Mouse (Mus musculus) urinary bladder, postnatal 14 days (tissue): ENCODE data around the gene Tmem116.

Source experiments
- DNase-seq: peaks from one replicate; pipeline ENCODE4 v3.0.0; 2021; ENCODE audit warnings: low spot score

Tmem116 gene

DNA sequence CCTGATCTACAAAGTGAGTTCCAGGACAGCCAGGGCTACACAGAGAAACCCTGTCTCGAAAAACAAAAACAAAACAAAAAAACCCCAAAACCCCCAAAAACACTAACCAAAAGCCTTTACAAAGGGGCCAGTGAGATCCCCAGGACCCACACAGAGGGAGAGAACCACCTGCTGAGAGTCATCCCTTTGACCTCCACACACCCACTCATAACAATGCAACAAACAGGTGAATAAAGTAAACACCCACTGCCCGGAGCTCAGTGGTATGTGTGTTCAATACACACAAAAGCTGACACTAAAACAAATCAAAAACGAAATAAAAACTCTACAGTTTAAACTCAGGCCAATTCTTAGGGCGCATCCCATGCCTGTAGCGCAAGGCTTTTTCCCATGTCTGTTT lies 88.4 kb downstream of the Tmem116 start:
- no peak for DNase-seq

DNA sequence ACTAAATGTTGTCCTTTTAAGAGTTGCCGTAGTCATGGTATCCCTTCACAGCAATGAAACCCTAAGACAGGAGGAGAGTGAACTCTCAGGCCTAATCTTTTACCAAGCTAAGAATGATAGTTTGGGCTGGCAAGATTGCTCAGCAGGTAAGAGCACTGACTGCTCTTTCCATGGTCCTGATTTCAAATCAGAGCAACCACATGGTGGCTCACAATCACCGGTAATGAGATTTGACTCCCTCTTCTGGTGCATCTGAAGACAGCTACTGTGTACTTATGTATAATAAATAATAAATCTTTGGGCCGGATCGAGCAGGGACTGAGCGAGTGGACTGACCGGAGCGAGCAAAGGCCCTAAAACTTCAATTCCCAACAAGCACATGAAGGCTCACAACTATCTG lies 89.5 kb downstream of the Tmem116 start:
- DNase-seq, result no peak

DNA sequence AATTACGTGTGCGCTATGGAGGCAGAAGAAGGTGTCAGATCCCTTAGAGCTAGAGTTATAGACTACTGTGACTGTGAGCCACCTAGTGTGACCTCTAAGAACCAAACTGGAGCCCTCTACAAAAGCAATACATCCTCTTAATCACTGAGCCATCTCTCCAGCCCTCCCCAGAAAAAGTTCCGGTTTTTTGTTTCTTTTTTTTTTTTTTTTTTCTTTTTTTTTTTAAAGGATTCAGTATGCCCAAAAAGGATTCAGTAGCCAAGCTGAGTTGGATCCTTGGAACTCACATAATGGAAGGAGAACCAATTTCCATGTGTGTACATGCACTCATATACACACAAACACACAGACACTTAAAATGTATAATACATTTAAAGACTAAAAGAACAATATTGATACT lies 91.7 kb downstream of the Tmem116 start:
- no peak for DNase-seq

DNA sequence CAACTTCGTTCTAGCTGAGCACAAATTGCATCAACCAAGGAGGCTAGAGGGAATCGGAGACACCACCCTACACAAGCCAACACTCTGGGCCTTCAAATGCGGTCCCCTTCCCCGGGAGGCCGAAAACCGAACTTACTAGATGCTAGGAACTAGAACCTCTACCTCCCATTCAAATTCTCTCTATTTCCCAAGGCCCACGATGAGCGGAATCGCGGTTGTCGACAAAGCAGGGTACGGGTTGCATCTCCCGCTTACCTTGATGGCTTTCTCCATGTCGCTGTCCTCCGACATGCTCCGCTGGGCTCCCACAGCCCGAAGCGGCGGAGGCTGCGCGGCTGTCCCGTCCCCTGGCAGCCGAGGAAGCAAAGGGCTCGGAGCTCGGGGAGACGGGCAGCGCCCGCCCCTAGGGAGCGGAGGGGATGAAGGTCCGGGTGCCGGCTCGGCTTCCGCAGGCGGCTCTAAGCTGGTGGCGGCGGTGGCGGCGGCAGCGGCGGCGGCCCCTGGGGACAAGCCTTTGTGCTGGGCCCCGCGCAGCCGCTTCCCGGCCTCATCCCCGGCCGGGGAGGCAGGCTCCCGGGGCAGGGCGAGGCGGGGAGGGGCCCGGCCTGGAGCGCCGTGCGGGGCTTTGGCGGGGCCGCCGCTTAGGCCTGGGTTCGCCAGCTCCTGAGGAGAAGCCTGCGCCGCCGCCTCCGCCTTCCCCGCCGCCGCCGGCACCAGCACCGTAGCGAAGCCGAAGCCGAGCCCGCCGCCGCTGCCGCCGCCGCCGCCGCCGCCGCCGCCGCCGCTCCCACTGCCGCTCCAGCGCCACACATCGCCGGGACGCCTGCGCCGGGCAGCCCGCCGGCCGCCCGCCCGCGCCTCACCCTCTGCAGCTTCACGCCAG lies 93.5 kb downstream of the Tmem116 start, which contains the start of the genes Adam1a and Gm42878:
Gene Adam1a (minus strand): TSS at position 573 of the 883 bp plus-strand sequence.
Gene Gm42878 (minus strand): TSS at position 573 of the 883 bp plus-strand sequence.
- peak; percentile 35 for DNase-seq

DNA sequence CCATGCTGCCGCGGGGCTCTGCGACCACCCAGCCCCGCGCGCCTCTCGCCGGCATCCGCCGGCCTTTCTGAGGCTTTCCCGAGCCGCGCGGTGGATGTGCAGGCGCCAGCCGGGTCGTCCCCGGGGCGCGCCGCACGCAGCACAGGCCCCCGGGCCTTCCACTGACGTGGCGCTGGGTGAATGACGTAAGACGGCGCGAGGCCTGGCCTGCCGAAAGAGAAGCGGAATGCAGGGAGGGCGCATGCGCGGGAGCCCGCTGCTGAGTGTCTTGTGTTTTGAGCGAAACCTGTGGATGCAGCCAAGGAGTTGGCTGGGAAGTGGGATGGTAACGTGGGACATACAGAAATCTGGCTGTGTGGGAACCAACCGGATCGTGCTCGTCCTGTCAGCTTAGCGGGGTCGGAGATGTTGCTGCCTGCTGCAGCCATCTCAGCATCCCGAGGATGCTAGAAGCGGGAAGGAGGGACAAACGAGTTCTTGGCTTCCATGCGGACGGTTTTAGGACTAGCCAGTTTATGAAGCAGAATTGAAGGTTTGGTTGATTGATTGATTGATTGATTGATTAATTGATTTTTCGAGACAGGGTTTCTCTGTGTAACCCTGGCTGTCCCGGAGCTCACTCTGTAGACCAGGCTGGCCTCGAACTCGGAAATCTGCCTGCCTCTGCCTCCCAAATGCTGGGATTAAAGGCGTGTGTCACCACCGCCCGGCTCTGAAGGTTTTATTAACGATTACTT lies 94.3 kb downstream of the Tmem116 start, which contains the start of gene Mapkapk5:
Gene Mapkapk5 (minus strand): TSS at position 113 of the 737 bp plus-strand sequence.
- DNase-seq, result peak; percentile 97

DNA sequence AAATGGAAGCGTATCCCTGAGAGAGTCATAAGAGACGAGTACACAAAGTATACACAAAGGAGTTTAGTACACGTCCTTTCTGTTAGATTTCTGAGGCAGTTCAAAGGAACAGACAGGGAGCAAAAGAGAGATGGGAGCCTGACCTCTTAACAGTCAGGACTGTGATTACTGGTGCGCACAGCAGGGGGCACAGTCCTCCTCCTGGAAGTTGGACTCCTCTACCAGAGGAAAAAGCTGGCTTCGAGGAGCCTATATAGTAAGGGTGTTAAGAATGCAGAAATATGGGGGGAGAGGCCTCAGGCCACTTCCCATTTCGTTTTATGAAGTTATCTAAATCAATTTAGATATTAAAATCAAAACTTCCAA lies 94.8 kb downstream of the Tmem116 start:
- peak; percentile 60 for DNase-seq

DNA sequence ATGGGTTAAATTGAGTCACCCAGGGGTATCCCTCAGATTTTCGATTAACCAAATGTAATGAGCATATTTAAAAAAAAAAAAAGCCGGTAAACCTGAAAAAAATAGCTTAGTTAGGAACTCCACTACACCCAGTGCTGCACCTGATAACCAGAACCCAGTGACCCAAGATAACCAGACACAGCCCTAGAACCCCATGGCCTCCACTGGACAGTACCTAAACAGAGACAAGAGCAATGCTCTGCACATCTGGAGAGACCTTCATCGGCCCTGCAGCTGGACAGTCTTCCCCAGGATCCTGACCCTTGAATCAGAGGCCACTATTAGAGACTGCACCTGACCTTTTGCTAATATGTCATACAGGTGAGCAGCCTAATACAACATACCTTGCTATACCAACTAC lies 95.4 kb downstream of the Tmem116 start:
- DNase-seq, result no peak

DNA sequence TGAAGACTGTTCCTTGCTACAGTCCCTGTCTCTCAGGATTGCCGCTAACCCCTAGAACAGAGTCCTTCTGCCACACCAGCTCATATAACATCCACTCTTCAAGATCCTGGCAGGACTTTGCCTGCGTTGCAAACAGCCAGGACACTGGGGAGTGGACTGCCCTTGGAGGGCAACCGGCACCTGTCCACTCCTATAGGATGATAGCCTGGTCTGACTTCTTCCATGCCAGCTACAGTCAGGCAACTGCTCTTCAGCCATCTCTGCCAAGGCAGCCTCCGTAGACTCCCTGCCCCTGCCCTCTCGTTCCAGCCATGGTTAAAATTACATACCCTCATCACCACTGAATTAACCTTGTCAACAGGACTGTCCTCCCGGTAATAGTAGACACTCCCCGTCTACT lies 97.5 kb downstream of the Tmem116 start:
- DNase-seq, result no peak

DNA sequence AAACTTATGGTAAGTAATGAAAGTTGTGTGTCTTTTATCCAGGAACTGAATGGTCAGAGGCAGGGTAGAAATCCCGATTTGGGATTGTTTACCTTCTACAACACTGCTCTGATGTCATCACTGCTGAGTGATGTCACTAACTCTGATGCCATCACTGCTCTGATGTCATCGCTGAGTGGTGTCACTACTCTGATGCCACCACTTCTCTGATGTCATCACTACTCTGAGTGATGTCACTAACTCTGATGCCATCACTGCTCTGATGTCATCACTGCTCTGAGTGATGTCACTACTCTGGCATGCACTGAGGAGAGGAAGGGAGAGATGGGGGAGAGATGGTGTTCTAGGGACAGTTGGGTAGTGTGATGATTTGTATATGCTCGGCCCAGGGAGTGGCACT lies 110.7 kb downstream of the Tmem116 start:
- no peak for DNase-seq

DNA sequence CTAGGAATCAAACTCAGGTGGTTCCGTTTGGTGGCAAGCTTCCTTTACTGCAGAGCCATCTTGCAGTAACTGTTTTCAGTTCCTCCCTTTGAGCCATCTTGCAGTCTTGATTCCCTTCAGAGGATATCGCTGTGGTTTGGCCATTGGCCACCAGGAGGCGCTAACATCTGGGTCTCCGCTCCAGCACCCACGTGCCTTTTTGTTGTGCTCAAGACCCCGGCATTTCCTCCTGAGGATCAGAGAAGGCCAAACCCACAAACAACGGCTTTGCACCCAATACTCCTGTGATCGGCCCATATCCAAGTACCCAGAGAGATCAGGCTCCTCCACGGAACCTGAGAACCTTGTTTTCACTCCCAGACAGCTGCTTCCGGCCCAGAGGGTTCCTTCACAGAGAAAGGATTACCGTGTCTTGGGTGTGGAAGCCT lies 112.8 kb downstream of the Tmem116 start:
- DNase-seq, result peak; percentile 90

DNA sequence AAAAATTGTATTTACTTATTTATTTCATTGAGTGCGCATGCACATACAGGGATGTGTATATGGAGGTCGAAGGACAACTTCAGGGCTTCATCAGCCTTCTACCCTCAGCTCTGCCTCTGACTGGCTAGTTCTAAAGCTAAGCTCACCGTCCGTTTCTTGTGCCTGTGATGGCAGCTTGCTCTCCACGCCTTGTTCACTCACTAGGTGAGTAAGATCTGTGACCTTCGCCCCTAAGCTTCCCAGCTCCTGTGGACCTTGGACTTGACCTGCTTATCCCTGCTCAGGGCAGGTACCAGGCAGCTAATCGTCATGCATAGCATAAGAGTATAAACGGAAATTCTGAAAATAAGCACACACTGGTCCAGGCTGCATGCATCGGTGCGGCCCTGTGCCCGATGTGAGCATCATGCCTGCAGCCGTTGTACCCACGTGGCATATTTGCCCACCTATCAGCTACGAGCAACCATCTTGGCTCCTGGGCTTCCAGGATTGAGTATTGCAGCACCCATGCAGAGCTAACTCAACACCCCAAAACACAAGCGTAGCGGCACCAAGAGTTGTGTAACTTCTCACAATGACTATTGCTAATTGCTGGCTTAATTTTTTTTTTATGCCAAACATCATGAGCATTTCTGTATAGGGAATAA lies 114.5 kb downstream of the Tmem116 start:
- DNase-seq, result no peak

DNA sequence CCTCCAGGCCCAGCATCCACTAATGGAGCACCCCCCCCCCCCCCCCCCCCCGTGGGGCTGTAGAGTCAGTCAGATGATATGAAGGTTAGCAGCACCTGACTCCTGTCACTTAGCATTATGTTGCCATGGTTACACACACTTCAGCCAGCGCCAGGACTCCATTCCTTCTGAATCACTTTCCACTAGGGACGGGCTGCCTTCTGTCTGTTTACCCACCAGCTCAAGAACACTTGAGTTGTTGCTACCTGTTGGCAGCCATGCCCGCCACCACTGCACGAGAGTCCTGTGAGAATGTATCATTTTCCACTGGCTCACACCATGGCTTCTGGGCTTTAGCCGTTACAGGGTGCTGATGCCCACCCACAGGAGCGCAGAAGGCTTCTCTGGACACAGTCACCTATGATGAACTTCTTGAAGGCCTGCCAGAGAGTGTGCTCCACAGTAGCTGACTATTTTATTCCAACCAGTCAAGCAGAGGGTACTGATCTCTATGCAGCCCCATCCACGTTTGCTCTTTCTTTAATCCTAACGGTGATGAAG lies 118.3 kb downstream of the Tmem116 start:
- no peak for DNase-seq

DNA sequence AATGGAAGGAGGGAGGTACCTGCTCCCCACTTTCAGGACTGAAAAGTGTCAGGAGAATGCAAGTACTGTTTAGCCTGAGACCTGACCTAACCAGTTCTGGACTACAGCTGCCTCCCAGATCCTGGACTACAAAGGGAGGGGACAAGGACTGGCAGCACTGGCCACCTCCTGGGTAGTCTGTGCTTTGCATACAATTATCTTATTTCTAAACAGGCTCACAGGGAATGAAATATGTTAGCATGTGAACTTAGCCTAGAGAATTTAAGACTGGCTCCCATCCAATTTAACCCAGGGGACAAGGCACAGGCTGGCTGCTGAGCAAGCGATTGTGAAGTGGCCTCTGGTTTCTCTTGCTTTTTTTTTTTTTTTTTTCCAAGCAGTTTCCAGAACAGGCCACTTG lies 119.1 kb downstream of the Tmem116 start:
- DNase-seq, result no peak
